Mouse (Mus musculus) telencephalon, adult 2 months (tissue): ENCODE results near the gene 1110017D15Rik.

Source experiments
- DNase-seq: peaks from one replicate; pipeline ENCODE4 v3.0.0-alpha.2; 2011; ENCODE audit warnings: low read depth, low spot score

Gene 1110017D15Rik

GRCm38 (mm10) chr4:41517233-41517632 lies at the start of gene 1110017D15Rik:
Gene 1110017D15Rik, minus strand, starts transcription at chr4:41517333.
- DNase-seq, result no peak

- DNase-seq, result peak; percentile 71
These were observed 49.0 kb upstream of the 1110017D15Rik start for GRCm38 (mm10) chr4:41566123-41566522.

- no peak for DNase-seq
These were observed 46.2 kb upstream of the 1110017D15Rik start for GRCm38 (mm10) chr4:41563297-41563696.

GRCm38 (mm10) chr4:41557092-41557491 lies 40.0 kb upstream of the 1110017D15Rik start:
- no peak for DNase-seq

- DNase-seq, result no peak
These were observed 39.3 kb upstream of the 1110017D15Rik start for GRCm38 (mm10) chr4:41556311-41556953.

- no peak for DNase-seq
These were observed 38.0 kb upstream of the 1110017D15Rik start for GRCm38 (mm10) chr4:41554994-41555663.

- no peak for DNase-seq
These were observed 36.0 kb upstream of the 1110017D15Rik start for GRCm38 (mm10) chr4:41553116-41553515.

- no peak for DNase-seq
These were observed 35.4 kb upstream of the 1110017D15Rik start for GRCm38 (mm10) chr4:41552529-41552928.

- no peak for DNase-seq
These were observed 30.0 kb upstream of the 1110017D15Rik start for GRCm38 (mm10) chr4:41547086-41547485.

- DNase-seq, result no peak
These were observed 28.9 kb upstream of the 1110017D15Rik start for GRCm38 (mm10) chr4:41545985-41546384.

- no peak for DNase-seq
These were observed 25.0 kb upstream of the 1110017D15Rik start for GRCm38 (mm10) chr4:41542136-41542535.

GRCm38 (mm10) chr4:41534866-41535265 lies 17.7 kb upstream of the 1110017D15Rik start:
- DNase-seq, result no peak

GRCm38 (mm10) chr4:41532420-41532819 lies 15.3 kb upstream of the 1110017D15Rik start:
- no peak for DNase-seq

- DNase-seq, result no peak
These were observed 10.9 kb upstream of the 1110017D15Rik start for GRCm38 (mm10) chr4:41527996-41528395.

- DNase-seq, result no peak
These were observed 9.9 kb upstream of the 1110017D15Rik start for GRCm38 (mm10) chr4:41527076-41527475.

GRCm38 (mm10) chr4:41526553-41526952 lies 9.4 kb upstream of the 1110017D15Rik start:
- no peak for DNase-seq

- DNase-seq, result no peak
These were observed 7.7 kb upstream of the 1110017D15Rik start for GRCm38 (mm10) chr4:41524829-41525228.

- no peak for DNase-seq
These were observed 6.7 kb upstream of the 1110017D15Rik start for GRCm38 (mm10) chr4:41523839-41524238.

- DNase-seq, result no peak
These were observed 5.7 kb upstream of the 1110017D15Rik start for GRCm38 (mm10) chr4:41522788-41523187.

- DNase-seq, result no peak
These were observed 5.0 kb upstream of the 1110017D15Rik start for GRCm38 (mm10) chr4:41522136-41522535.

GRCm38 (mm10) chr4:41520641-41521040 lies 3.5 kb upstream of the 1110017D15Rik start:
- DNase-seq, result no peak

- no peak for DNase-seq
These were observed 2.1 kb upstream of the 1110017D15Rik start for GRCm38 (mm10) chr4:41519195-41519594.

GRCm38 (mm10) chr4:41518349-41518748 lies 1.2 kb upstream of the 1110017D15Rik start:
- DNase-seq, result no peak
